Mouse (Mus musculus) adrenal gland, adult (tissue): ENCODE data around the gene Sema3c.

ENCODE experiments used
- DNase-seq, 2 experiments: peaks; one replicate each; pipeline ENCODE4 v3.0.0; 2022 to 2023; ENCODE audit warnings: low spot score in 1 of 2; ENCODE audit not compliant: inconsistent age in 2 of 2

Gene Sema3c

DNA sequence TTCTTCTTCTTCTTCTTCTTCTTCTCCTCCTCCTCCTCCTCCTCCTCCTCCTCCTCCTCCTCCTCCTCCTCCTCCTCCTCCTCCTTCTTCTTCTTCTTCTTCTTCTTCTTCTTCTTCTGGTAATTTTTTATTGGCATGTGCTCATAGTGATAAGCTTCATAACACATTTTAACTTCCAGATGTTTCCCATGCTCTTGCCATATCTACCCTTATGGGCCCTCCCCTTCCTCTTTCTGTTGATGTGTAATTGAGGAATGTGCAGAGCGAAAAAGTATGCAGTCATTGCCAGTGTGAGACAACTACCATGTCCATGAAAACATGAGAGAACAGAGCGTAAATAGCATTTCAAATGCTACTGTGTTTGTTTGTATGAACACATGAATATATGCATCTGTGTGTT lies 196.2 kb downstream of the Sema3c start:
- DNase-seq: no peak

DNA sequence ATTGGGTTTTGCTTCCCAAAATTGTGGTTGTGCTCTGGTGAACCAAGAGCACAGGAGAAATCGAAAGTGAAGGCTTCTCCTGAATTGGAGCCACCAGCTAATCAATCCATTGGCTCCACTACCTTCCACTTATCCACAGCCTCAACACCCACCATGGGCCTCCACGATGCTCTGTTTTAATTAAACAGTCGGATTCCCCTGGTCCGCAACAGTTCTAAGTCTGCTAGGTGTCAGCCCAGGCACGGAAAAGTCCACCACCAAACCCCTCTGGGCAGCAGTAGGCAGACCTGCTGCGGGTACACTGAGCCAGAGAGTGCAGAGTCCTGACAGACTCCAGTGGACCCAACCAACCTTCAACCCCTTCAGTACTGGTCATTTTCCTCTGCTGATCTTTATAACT lies 202.5 kb downstream of the Sema3c start:
- DNase-seq: peak in 1 of 2 experiments; percentile 47
